Mouse (Mus musculus) G1E (cell line): Measurements from ENCODE around the gene Ubxn11.

Source experiments
- CTCF ChIP-seq: IDR thresholded peaks from 2 replicates; pipeline ENCODE4 v1.5.1; 2012; ENCODE audit warnings: low read depth, low read length, inconsistent platforms, mixed read lengths
- GATA1 ChIP-seq: IDR thresholded peaks from 2 replicates; pipeline ENCODE4 v1.6.1; 2012; ENCODE audit warnings: borderline replicate concordance, low read length, inconsistent platforms, mixed read lengths

DNA sequence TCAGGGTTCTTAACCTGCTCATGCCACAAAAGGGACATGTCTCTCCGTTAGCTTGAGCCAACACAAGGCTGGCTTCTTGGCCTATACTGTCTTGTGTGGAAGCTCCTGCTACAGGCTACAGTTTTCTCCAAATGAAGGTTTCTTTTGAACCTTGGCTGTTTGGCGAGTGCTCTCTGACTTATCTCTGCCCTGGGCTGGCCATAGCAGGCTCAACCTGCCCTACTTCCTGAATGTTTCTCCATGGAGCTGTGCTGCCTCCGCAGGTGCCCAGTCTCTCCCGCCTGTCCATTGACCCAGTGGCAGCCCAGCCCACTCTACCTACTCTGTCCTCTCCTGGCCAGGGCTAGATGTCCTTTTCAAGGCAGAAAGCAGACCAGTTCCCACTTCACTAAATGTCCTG is 18.5 kb downstream of the Ubxn11 start:
- TF ChIP-seq GATA1 (no peak), CTCF (no peak)
